Mouse (Mus musculus) midbrain, embryonic 16.5 days (tissue): ENCODE results near the gene Kcnk2. TPM values are rescaled to one million over a fixed set of nuclear protein-coding genes. Genes with fewer than 3 reads are reported as not detected.
"Not testable (repeated sequence)": the region's sequence is repeated elsewhere in the genome, so short reads cannot be mapped to it uniquely, and the experiment has no call there.

Experiments
- ATAC-seq: fragments of 200-750 bp; cut with Nextera tagmentation; 2 replicates; pipeline ENCODE4 v1.8.0; 2017; ENCODE audit warnings: moderate TSS enrichment
- H3K27ac ChIP-seq: fragments of 300-500 bp; sonication (generic); 2 replicates; pipeline ENCODE4 v1.5.1; 2014; ENCODE audit warnings: mild to moderate bottlenecking, low read length, mixed read lengths
- H3K27me3 ChIP-seq: fragments of 300-500 bp; sonication (generic); 2 replicates; pipeline ENCODE4 v1.6.1; 2014; ENCODE audit warnings: low read depth, low read length, mixed read lengths; ENCODE audit not compliant: control insufficient read depth, insufficient read depth
- H3K36me3 ChIP-seq: fragments of 300-500 bp; sonication (generic); 2 replicates; pipeline ENCODE4 v1.6.1; 2014; ENCODE audit warnings: mild to moderate bottlenecking, low read length, moderate library complexity, mixed read lengths; ENCODE audit not compliant: control insufficient read depth, insufficient read depth
- H3K4me1 ChIP-seq: fragments of 300-500 bp; sonication (generic); 2 replicates; pipeline ENCODE4 v1.6.1; 2014; ENCODE audit warnings: mild to moderate bottlenecking, low read length, mixed read lengths; ENCODE audit not compliant: control insufficient read depth, insufficient read depth
- H3K4me2 ChIP-seq: fragments of 300-500 bp; sonication (generic); 2 replicates; pipeline ENCODE4 v1.6.1; 2014; ENCODE audit warnings: mild to moderate bottlenecking, low read length, mixed read lengths
- H3K4me3 ChIP-seq: fragments of 300-500 bp; sonication (generic); 2 replicates; pipeline ENCODE4 v1.5.1; 2014; ENCODE audit warnings: low read depth, mild to moderate bottlenecking, low read length, moderate library complexity, mixed read lengths
- H3K9ac ChIP-seq: fragments of 300-500 bp; sonication (generic); 2 replicates; pipeline ENCODE4 v1.6.1; 2014; ENCODE audit warnings: low read depth, low read length, mixed read lengths
- H3K9me3 ChIP-seq: fragments of 300-500 bp; sonication (generic); replicated peaks from 2 replicates; pipeline ENCODE4 v1.6.1; 2014; ENCODE audit warnings: mild to moderate bottlenecking, low read length, mixed read lengths; ENCODE audit not compliant: control insufficient read depth, poor library complexity, severe bottlenecking
- WGBS: fragments of 180-500 bp; shearing (Covaris S2); extraction: QIAGEN DNeasy Blood & Tissue Kit; methylation state at CpG from one replicate; pipeline ENCODE4 v1.1.7; 2014; 5-methylcytosine and 5-hydroxymethylcytosine counted together
- polyA plus RNA-seq: library from polyadenylated mRNA; unstranded; fragments of >200 nt; fragmentation: Nextera tagmentation; extraction: Ambion mirVana; gene quantifications from 2 replicates; pipeline ENCODE4 v1.2.1, GENCODE M21; 2015

Kcnk2 gene
- polyA plus RNA-seq, 1 experiment from 2014 or later: 24.0 TPM

- no peak overlapping the region for H3K27ac ChIP-seq
- no peak for ATAC-seq
Observed at GRCm38 (mm10) chr1:189253631-189254030, 148.4 kb downstream of the Kcnk2 start.

GRCm38 (mm10) chr1:189253207-189253606 lies 148.9 kb downstream of the Kcnk2 start:
- H3K9me3 ChIP-seq: no peaks in the 10 kb centered on the region
- H3K4me1 ChIP-seq: no peaks in the 10 kb centered on the region
- WGBS: 68% methylated on average over 3 of the region's 3 CpGs
- no peak overlapping the region for H3K27ac ChIP-seq
- peaks cover 6% of the 10 kb centered on the region for H3K36me3 ChIP-seq
- H3K27me3 ChIP-seq: no peaks in the 10 kb centered on the region
- ATAC-seq: no peak
- H3K9ac ChIP-seq: no peak overlapping the region
- no peak overlapping the region for H3K4me3 ChIP-seq
- no peak overlapping the region for H3K4me2 ChIP-seq

More at GRCm38 (mm10) chr1:189253631-189254030, 148.4 kb downstream of the Kcnk2 start:
- Histone ChIP-seq H3K36me3 (peaks cover 6% of the 10 kb centered on the region), H3K9ac (no peak overlapping the region), H3K27me3 (no peaks in the 10 kb centered on the region), H3K4me1 (no peaks in the 10 kb centered on the region), H3K4me2 (no peak overlapping the region), H3K9me3 (no peaks in the 10 kb centered on the region), H3K4me3 (no peak overlapping the region)

GRCm38 (mm10) chr1:189243206-189243605 lies 158.9 kb downstream of the Kcnk2 start:
- not testable (repeated sequence) for H3K9ac ChIP-seq, H3K27me3 ChIP-seq, H3K4me2 ChIP-seq, H3K27ac ChIP-seq, H3K9me3 ChIP-seq, H3K4me1 ChIP-seq, ATAC-seq, H3K4me3 ChIP-seq, H3K36me3 ChIP-seq
- 85% methylated on average over 2 of the region's 2 CpGs for WGBS

GRCm38 (mm10) chr1:189235261-189235660 lies 166.8 kb downstream of the Kcnk2 start:
- Histone ChIP-seq H3K36me3 (no peaks in the 10 kb centered on the region), H3K4me1 (no peaks in the 10 kb centered on the region), H3K9ac (no peak overlapping the region), H3K9me3 (no peaks in the 10 kb centered on the region), H3K27ac (no peak overlapping the region), H3K4me3 (no peak overlapping the region), H3K4me2 (no peak overlapping the region), H3K27me3 (no peaks in the 10 kb centered on the region)
- WGBS: 62% methylated on average over 5 of the region's 5 CpGs
- ATAC-seq: no peak

GRCm38 (mm10) chr1:189232829-189233228 lies 169.2 kb downstream of the Kcnk2 start:
- Histone ChIP-seq H3K4me2 (no peak overlapping the region), H3K27me3 (no peaks in the 10 kb centered on the region), H3K9me3 (no peaks in the 10 kb centered on the region), H3K9ac (no peak overlapping the region), H3K36me3 (no peaks in the 10 kb centered on the region), H3K4me3 (no peak overlapping the region), H3K27ac (no peak overlapping the region), H3K4me1 (peaks cover 11% of the 10 kb centered on the region)
- no peak for ATAC-seq
- WGBS: 77% methylated on average over 6 of the region's 6 CpGs

GRCm38 (mm10) chr1:189228222-189229084 lies 173.6 kb downstream of the Kcnk2 start:
- peaks cover 11% of the 10 kb centered on the region for H3K4me1 ChIP-seq
- H3K27ac ChIP-seq: peak overlapping the region; percentile 64
- 49% methylated on average over 19 of the region's 19 CpGs for WGBS
- 0 out of 2 replicates have a peak overlapping the region, but pooled peaks have one; percentile 18 for H3K4me2 ChIP-seq
- H3K27me3 ChIP-seq: no peaks in the 10 kb centered on the region
- no peaks in the 10 kb centered on the region for H3K36me3 ChIP-seq
- 0 out of 2 replicates have a peak overlapping the region, but pooled peaks have one; percentile 13 for H3K9ac ChIP-seq
- no peaks in the 10 kb centered on the region for H3K9me3 ChIP-seq
- ATAC-seq: peak; percentile 51
- H3K4me3 ChIP-seq: no peak overlapping the region

- no peak overlapping the region for H3K9ac ChIP-seq
- H3K4me1 ChIP-seq: peaks cover 11% of the 10 kb centered on the region
- no peaks in the 10 kb centered on the region for H3K27me3 ChIP-seq
- no peak overlapping the region for H3K4me3 ChIP-seq
- 79% methylated on average over 4 of the region's 4 CpGs for whole genome bisulfite sequencing
- no peak for ATAC-seq
- no peak overlapping the region for H3K4me2 ChIP-seq
- no peaks in the 10 kb centered on the region for H3K9me3 ChIP-seq
- no peaks in the 10 kb centered on the region for H3K36me3 ChIP-seq
- no peak overlapping the region for H3K27ac ChIP-seq
Observed at GRCm38 (mm10) chr1:189227479-189227878, 174.6 kb downstream of the Kcnk2 start.

GRCm38 (mm10) chr1:189219051-189219450 lies 183.0 kb downstream of the Kcnk2 start:
- no peak for ATAC-seq

GRCm38 (mm10) chr1:189217751-189218564 lies 184.1 kb downstream of the Kcnk2 start:
- Histone ChIP-seq H3K4me3 (no peak overlapping the region), H3K36me3 (no peaks in the 10 kb centered on the region), H3K4me1 (no peaks in the 10 kb centered on the region), H3K9ac (no peak overlapping the region), H3K27ac (no peak overlapping the region), H3K9me3 (no peaks in the 10 kb centered on the region), H3K4me2 (no peak overlapping the region), H3K27me3 (no peaks in the 10 kb centered on the region)
- WGBS: 82% methylated on average over 11 of the region's 11 CpGs
- ATAC-seq: no peak

More at GRCm38 (mm10) chr1:189219051-189219450, 183.0 kb downstream of the Kcnk2 start:
- H3K4me1 ChIP-seq: no peaks in the 10 kb centered on the region
- no peak overlapping the region for H3K27ac ChIP-seq
- no peak overlapping the region for H3K4me3 ChIP-seq
- H3K36me3 ChIP-seq: no peaks in the 10 kb centered on the region
- no peak overlapping the region for H3K4me2 ChIP-seq
- H3K9me3 ChIP-seq: no peaks in the 10 kb centered on the region
- H3K9ac ChIP-seq: no peak overlapping the region
- no peaks in the 10 kb centered on the region for H3K27me3 ChIP-seq
- 68% methylated on average over 10 of the region's 10 CpGs for WGBS
